Mouse (Mus musculus) myocyte (in vitro differentiated cells): Measurements from ENCODE around the gene Irf8.

Experiments
- CEBPB ChIP-seq: IDR thresholded peaks from 2 replicates; pipeline ENCODE4 v1.6.1; 2011; ENCODE audit warnings: mild to moderate bottlenecking, moderate library complexity; ENCODE audit not compliant: poor library complexity, insufficient read depth, severe bottlenecking
- E2F4 ChIP-seq: IDR thresholded peaks from one replicate; pipeline ENCODE4 v1.6.1; 2011; ENCODE audit warnings: mild to moderate bottlenecking, control low read depth, moderate library complexity; ENCODE audit not compliant: insufficient read depth
- MAX ChIP-seq: IDR thresholded peaks from one replicate; pipeline ENCODE4 v1.6.1; 2011; ENCODE audit warnings: low read depth, mild to moderate bottlenecking, control low read depth
- MYOD1 ChIP-seq, 3 experiments: IDR thresholded peaks; one replicate each; pipeline ENCODE4 v1.6.1; 2011; ENCODE audit warnings: control low read depth in 2 of 3, low read depth in 2 of 3, mild to moderate bottlenecking in 2 of 3, moderate library complexity in 1 of 3; ENCODE audit not compliant: insufficient read length in 2 of 3, control insufficient read depth in 1 of 3
- MYOG ChIP-seq, 3 experiments: IDR thresholded peaks; one replicate each; pipeline ENCODE4 v1.6.1; 2011; ENCODE audit warnings: control low read depth in 2 of 3, low read depth in 2 of 3, mild to moderate bottlenecking in 2 of 3; ENCODE audit not compliant: insufficient read length in 2 of 3, control insufficient read depth in 1 of 3, insufficient read depth in 1 of 3
- POLR2A ChIP-seq: IDR thresholded peaks from one replicate; pipeline ENCODE4 v1.6.1; 2011; ENCODE audit warnings: low read depth, mild to moderate bottlenecking, control low read depth, moderate library complexity; ENCODE audit not compliant: insufficient read length
- POLR2AphosphoS2 ChIP-seq: IDR thresholded peaks from one replicate; pipeline ENCODE4 v1.6.1; 2011; ENCODE audit warnings: low read depth, control low read depth; ENCODE audit not compliant: insufficient read length
- REST ChIP-seq: IDR thresholded peaks from one replicate; pipeline ENCODE4 v1.6.1; 2011; ENCODE audit warnings: mild to moderate bottlenecking, control low read depth, moderate library complexity; ENCODE audit not compliant: insufficient read depth, insufficient read length
- TCF12 ChIP-seq: IDR thresholded peaks from one replicate; pipeline ENCODE4 v1.6.1; 2011; ENCODE audit warnings: mild to moderate bottlenecking, control low read depth; ENCODE audit not compliant: poor library complexity, insufficient read depth, severe bottlenecking
- TCF3 ChIP-seq: IDR thresholded peaks from one replicate; pipeline ENCODE4 v1.6.1; 2011; ENCODE audit warnings: low read depth, control low read depth; ENCODE audit not compliant: insufficient read length
- USF1 ChIP-seq: IDR thresholded peaks from one replicate; pipeline ENCODE4 v1.6.1; 2011; ENCODE audit warnings: low read depth, mild to moderate bottlenecking, control low read depth, moderate library complexity

DNA sequence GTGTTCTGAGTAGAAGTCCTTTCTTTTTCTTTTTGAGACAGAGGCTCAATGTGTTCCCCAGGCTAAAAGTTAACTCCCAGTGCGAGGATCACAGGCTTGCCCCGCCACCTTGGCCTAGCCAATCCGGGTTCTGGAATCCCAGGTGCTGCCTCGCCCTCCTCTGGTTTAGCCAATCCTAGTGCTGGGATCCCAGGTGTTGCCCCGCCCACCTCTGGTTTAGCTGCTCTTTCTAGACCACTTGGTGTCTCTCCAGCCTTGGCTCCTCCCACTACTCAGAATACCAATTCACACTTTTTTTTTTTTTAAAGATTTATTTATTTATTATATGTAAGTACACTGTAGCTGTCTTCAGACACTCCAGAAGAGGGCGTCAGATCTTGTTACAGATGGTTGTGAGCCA is 4.1 kb upstream of the Irf8 start:
- no peak for TF ChIP-seq MYOD1 (IDR thresholded peaks at IDR 0.05; ENCODE audit: control insufficient read depth in 1 of 3, insufficient read length in 2 of 3, low read depth in 2 of 3)
- no peak for TF ChIP-seq CEBPB
- no peak for TF ChIP-seq TCF3
- no peak for TF ChIP-seq POLR2A
- TF ChIP-seq USF1, result no peak
- no peak for TF ChIP-seq TCF12
- no peak for TF ChIP-seq REST
- TF ChIP-seq E2F4, result no peak
- TF ChIP-seq MYOG (IDR thresholded peaks at IDR 0.05; ENCODE audit: control insufficient read depth in 1 of 3, insufficient read depth in 1 of 3, insufficient read length in 2 of 3, low read depth in 2 of 3), result no peak
- no peak for TF ChIP-seq POLR2AphosphoS2
- TF ChIP-seq MAX, result no peak
